ENCODE assay signal across 9 mouse cellular contexts in the genomic region with DNA sequence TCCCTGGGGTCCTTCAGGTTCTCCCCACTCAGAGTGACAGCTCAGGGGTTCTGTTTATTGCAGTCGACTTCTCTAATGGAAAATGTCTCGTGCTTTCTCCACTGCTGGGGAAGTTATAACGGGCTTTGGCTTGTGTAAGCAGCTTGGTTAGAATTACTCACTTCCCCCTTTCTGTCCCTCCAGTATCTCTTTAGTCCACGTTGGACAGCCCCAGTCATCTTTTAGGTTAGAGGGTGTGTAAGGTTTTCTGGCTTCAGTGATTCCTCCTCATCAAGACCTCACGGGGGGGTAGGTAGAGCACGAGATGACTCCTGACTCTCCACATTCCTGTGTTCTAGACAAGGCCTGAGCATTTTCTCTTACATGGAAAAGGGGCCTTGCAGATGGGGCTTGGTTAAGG. TPM values are rescaled to one million over a fixed set of nuclear protein-coding genes. Genes with fewer than 3 reads are reported as not detected.
A peak's percentile ranks its signal among the peaks of the same experiment; 100 is the strongest.
DNase-seq lines count a peak whose midpoint lies in the region; ATAC-seq lines count a peak whose summit lies in the region.
"Had no signal": no experiment of that assay in that cellular context is flagged by ENCODE, and none has a peak within 500 bp of the region (broad histone marks: within the 10 kb centered on the region; RNA-seq: fewer than 3 reads in every experiment).

No protein-coding gene starts in this region.

- ATAC-seq in hematopoietic stem cell, adult 5-6 weeks (replicated peaks in 1 of 2; ENCODE audit: insufficient read depth in 1 of 2, low FRiP score in 2 of 2, low TSS enrichment in 1 of 2, low read depth in 1 of 2, poor library complexity in 2 of 2, severe bottlenecking in 2 of 2): peak; percentile 74 to 76
- peak; percentile 80 for ATAC-seq in neutrophil, adult 5-6 weeks (ENCODE audit: extremely low read depth, insufficient number of reproducible peaks, low FRiP score, poor library complexity, severe bottlenecking)

- DNase-seq in lung, postnatal 10 days: peak; percentile 6
- no peak for DNase-seq in lung, postnatal 14 days
- peak; percentile 79 for DNase-seq in MEL-GATA-1-ER (ENCODE audit: extremely low read depth, low read depth)
- no peak for DNase-seq in thymus, postnatal 0 days (ENCODE audit: low spot score)
- DNase-seq in embryo, embryonic 11 days: no peak
- DNase-seq: gastrocnemius, postnatal 36 days; retina, postnatal 1 day had no signal

RNA-seq across cellular contexts. Expression of a gene that starts 11.5 kb away (rescaled TPM):
- 3.5 and 5.6 TPM in 2 replicates for total RNA-seq in hematopoietic stem cell, adult 5-6 weeks (2017)
- 62.1 and 63.0 TPM in 2 replicates for total RNA-seq in neutrophil, adult 5-6 weeks (2017)
- 9.9 and 11.3 TPM in 2 replicates for polyA plus RNA-seq in thymus, postnatal 0 days (2015; fragmentation: Nextera tagmentation; extraction: Ambion mirVana)

Comparison
In these comparisons a context has a peak if more than half of its experiments do, and no peak if none do; other contexts are left out.
1. DNase-seq: peak in lung, postnatal 10 days (single experiment) and MEL-GATA-1-ER (single experiment); none in lung, postnatal 14 days (single experiment), thymus, postnatal 0 days (single experiment) and embryo, embryonic 11 days (single experiment).